Mouse (Mus musculus) bone marrow, adult 2 months (tissue): Measurements from ENCODE around the gene Ttc33. TPM values are rescaled to one million over a fixed set of nuclear protein-coding genes. Genes with fewer than 3 reads are reported as not detected.

Experiments used
- H3K27ac ChIP-seq: fragments of 200-500 bp; 2 replicates; pipeline ENCODE4 v1.5.1; 2012; ENCODE audit warnings: low read depth, mild to moderate bottlenecking, control low read depth, inconsistent platforms, low read length; ENCODE audit not compliant: control insufficient read depth, poor library complexity, insufficient read depth
- H3K4me1 ChIP-seq: fragments of 200-500 bp; 2 replicates; pipeline ENCODE4 v1.6.1; 2011; ENCODE audit warnings: low read length; ENCODE audit not compliant: control insufficient read depth, insufficient read depth
- H3K4me3 ChIP-seq: fragments of 200-500 bp; replicated peaks from 2 replicates; pipeline ENCODE3; 2011; ENCODE audit warnings: mild to moderate bottlenecking, low read depth, low read length, control low read depth; ENCODE audit not compliant: control insufficient read depth
- CTCF ChIP-seq: fragments of 200-500 bp; IDR thresholded peaks from 2 replicates; pipeline ENCODE4 v1.5.1; 2011; ENCODE audit warnings: low read length, control low read depth; ENCODE audit not compliant: control insufficient read depth, insufficient read depth
- POLR2A ChIP-seq: fragments of 200-500 bp; IDR thresholded peaks from 2 replicates; pipeline ENCODE4 v1.6.1; 2011; ENCODE audit warnings: low read depth, mild to moderate bottlenecking, control low read depth, low read length, borderline replicate concordance; ENCODE audit not compliant: control insufficient read depth
- WGBS: fragments of 180-500 bp; shearing (Covaris S2); methylation state at CpG from one replicate; pipeline ENCODE4 v1.1.7; 2018; 5-methylcytosine and 5-hydroxymethylcytosine counted together
- polyA plus RNA-seq: library from polyadenylated mRNA; stranded (reverse); fragments of >200 nt; gene quantifications from 2 replicates; pipeline ENCODE4 v1.2.4, GENCODE M21; 2011; ENCODE audit warnings: low replicate concordance; ENCODE audit not compliant: missing spikeins, insufficient read depth, insufficient read length

Ttc33 gene
- polyA plus RNA-seq, 1 experiment, result 10.6 TPM

DNA sequence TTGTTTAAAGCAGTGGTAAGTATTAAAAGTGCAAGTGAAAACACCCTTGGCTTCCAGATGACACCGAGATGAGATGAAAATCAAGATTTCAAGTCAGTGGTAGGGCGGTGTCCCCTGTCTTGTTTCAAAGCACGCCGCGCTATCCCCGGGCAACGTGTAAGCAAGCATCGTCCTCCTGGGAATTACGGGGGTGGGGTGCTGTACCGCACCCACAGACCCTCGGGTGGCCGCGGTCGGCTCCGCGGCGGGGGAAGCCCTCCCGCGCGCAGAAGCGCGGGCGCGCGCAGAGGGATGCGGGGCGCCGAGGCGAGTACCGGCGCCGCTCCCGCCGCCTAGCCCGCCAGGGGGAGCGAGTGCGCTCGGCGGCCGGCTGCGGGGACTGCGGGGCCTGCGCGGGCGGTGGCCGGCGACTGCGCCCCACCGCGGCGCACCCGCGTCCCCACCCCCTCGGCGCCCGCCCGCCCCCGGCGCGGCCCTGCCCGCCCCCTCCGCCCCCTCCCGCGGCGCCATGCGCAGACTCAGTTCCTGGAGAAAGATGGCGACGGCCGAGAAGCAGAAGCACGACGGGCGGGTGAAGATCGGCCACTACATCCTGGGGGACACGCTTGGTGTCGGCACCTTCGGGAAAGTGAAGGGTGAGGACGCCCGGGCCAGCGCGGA is 41.8 kb upstream of the Ttc33 start, which contains the start of gene Prkaa1:
Gene Prkaa1 (plus strand): TSS at position 501 of the 660 bp plus-strand sequence.
- TF ChIP-seq POLR2A (peak; percentile 60; the same call in 1 of the 2 replicates), CTCF (peak; percentile 41; the same call in 1 of the 2 replicates)
- WGBS, result under 1% methylated on average over 69 of the region's 80 CpGs
- peak within 1 kb of the TSS; percentile 98 for H3K27ac ChIP-seq
- peaks cover 3% of the 10 kb centered on the region; the same call in 1 of the 2 replicates for H3K4me1 ChIP-seq
- peak within 1 kb of the TSS; percentile 94 for H3K4me3 ChIP-seq

DNA sequence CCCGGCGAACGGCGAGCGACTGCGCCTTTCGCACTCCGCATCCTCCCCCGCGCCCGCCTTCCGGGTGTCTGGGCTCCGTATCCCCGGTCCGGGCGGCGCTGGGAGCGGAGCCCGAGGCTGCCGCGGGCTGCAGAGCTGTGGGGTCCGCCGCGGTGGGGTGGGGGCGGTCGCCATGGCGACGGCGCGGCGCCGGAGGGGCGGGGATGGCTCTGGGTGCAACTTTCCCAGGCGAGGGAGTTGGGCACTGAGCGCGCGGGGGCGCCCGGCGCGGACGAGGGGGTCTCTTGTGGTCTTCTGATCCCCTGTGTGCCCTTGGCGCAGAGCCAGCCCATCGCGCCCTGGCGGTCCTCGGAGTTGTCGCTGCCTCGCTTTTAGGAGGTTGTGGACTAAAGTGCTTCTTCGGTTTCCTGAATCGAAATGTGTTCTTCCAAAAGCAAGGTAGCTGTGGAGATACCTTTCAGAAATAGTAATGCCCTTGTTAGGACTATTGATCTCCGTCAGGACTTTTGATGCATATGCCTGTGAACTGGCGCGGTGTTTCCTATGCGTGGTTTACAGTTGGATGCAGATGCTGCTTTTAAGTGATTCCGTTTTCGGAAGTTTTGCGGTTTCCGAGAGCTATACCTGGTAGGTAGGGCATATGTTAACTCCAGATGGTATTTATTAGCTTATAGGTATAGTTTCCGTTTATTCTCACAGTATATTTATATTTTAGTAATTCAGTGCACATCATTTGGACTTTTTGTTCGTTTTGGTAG is 41.1 kb upstream of the Ttc33 start:
- Histone ChIP-seq H3K27ac (peak overlapping the region; percentile 89), H3K4me3 (peak overlapping the region; percentile 94), H3K4me1 (peaks cover 3% of the 10 kb centered on the region; the same call in 1 of the 2 replicates)
- under 1% methylated on average over 61 of the region's 61 CpGs for WGBS
- no peak for TF ChIP-seq POLR2A
- TF ChIP-seq CTCF, result no peak

DNA sequence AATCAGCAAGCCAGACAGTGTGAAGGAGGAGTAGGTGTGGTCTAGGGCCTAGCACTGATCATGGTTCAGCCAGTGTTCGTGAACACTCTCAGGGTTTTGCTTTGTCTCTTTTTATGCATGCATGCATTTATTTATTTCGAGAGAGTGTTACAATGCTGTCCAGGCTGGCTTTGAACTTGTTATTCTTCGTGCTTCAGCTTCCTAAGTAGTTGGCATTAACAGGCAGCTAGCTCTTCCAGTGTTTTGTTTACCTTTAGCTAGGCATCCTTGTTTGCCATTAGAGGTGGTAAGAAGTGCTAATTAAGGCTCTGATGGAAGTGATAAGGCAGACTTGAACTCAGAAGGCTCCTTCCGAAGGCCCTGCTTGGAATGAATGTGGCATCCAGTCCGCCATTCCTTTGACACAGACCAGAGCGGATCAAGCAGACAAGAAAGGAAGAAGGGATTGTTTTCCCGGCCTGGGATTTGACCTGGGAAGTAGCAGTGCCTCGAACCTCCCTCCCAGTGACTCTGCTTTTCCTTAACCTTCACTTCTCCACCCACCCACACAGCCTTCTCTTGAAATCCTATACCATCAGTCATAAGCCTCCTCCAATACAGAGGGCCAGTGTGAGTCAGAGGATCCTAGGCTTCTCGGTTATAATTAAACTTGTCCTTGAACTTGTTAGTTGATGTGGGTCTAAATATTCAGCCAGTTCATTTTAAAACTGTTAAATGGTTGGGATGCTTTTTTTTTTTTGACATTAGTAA is 40.0 kb upstream of the Ttc33 start:
- H3K4me3 ChIP-seq, result peak overlapping the region; percentile 16
- no peak overlapping the region for H3K27ac ChIP-seq
- WGBS, result 78% methylated on average over 9 of the region's 9 CpGs
- H3K4me1 ChIP-seq, result peaks cover 3% of the 10 kb centered on the region; the same call in 1 of the 2 replicates
- TF ChIP-seq POLR2A (no peak), CTCF (no peak)

DNA sequence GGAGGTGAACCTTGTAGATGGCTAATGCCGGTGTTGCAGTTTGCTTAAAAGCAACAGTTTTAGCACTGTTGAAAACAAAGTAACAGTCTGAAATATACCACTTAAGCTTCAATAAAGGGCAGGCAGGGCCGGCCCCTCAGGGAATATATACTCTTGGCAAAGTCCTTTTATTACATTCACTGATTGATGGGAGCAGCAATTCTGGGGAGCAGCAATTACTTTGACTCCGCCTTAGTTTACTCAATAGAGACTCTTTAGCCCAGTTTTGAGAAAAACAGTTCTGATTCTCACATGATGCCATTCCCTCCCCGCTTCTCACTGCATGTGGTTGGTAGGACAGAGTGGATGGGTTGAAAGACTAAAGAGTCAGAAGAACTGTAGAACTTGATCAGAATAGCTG is 36.1 kb upstream of the Ttc33 start:
- 83% methylated on average over 4 of the region's 4 CpGs for WGBS
- TF ChIP-seq POLR2A, result no peak
- no peak for TF ChIP-seq CTCF
- Histone ChIP-seq H3K4me3 (no peak overlapping the region), H3K27ac (no peak overlapping the region), H3K4me1 (no peaks in the 10 kb centered on the region; the same call in 1 of the 2 replicates)

DNA sequence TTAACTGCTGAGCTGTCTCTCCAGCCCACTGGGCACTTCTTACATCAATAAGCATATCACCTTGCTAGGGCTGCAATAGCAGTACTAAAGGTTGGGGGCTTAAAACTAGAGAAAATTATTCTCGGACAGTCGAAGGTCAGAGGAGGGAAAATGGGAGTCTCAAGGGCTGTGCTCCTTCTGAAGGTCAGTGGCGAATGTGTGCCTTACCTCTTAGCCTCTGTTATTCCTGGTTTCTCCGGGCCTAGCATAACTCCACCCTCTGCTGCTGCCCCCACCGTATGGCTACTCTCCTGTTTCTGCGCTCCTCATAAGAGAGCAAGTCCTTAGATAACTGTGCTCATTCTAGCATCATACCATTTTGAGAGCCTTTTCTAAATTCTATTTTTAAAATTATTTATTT is 33.2 kb upstream of the Ttc33 start:
- Histone ChIP-seq H3K4me3 (no peak overlapping the region), H3K4me1 (no peaks in the 10 kb centered on the region; the same call in 1 of the 2 replicates), H3K27ac (no peak overlapping the region)
- TF ChIP-seq POLR2A (no peak), CTCF (no peak)
- WGBS, result 90% methylated on average over 6 of the region's 6 CpGs

DNA sequence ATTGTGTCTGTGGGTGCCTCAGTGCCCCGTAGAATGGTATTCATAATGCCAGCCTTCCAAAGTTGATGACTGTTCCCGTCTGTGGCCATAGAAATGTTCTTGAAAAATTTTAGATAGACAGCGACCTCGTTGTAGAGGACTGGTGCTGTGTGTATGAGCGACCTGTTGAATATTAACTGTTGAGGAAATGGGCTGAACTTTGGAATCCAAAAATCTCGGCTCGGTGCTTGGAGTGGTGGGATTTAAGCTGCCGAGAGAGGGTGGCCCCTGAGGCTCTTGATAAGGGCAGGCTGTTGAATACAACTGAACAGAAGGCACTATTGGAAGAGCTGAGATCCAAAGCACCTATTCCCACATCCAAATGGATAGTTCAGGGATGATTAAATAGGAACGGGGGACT is 30.7 kb upstream of the Ttc33 start:
- Histone ChIP-seq H3K27ac (no peak overlapping the region), H3K4me1 (no peaks in the 10 kb centered on the region; the same call in 1 of the 2 replicates), H3K4me3 (no peak overlapping the region)
- TF ChIP-seq POLR2A (no peak), CTCF (no peak)
- 92% methylated on average over 9 of the region's 9 CpGs for WGBS

DNA sequence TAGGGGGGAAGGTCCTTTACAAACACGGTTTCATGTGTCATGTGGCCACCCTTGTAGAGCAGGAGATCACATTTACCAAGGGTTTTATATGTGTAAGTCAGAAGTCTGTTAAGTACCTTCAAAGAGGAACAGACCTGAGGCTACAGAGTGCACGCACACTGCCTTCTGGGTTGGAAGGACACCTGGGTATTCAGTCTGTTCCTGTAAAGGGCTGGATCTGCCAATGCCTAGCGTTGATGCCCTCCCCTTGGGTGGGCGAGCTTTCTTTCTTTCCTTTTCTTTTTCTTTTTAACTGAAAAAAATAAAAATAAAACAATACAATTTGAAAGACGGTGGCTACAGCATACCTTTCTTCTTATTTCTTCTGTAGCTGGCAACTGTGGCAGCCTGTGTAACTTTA is 30.2 kb upstream of the Ttc33 start:
- Histone ChIP-seq H3K4me1 (no peaks in the 10 kb centered on the region; the same call in 1 of the 2 replicates), H3K27ac (no peak overlapping the region), H3K4me3 (no peak overlapping the region)
- 74% methylated on average over 5 of the region's 5 CpGs for WGBS
- no peak for TF ChIP-seq POLR2A
- no peak for TF ChIP-seq CTCF

DNA sequence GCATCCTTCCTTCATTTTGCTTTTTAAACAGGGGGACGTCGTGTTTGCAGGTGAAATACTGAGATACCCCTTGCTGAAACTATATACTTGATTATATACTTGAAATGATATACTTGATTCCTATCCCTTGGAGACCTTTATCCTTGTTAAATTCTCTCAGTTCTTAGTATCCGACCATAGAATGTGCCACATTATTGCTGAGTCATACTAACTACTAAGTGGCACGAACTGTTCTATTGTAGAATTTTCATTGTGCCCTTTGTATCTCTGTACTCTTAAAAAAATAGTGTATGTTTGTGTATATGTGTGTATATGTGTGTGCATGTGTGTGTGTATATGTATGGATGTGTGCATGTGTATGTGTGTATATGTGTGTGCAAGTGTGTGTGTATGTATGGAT is 29.0 kb upstream of the Ttc33 start:
- 63% methylated on average over 4 of the region's 4 CpGs for WGBS

More for the DNA sequence above, 29.0 kb upstream of the Ttc33 start:
- TF ChIP-seq POLR2A, result no peak
- no peak for TF ChIP-seq CTCF
- Histone ChIP-seq H3K4me3 (no peak overlapping the region), H3K27ac (no peak overlapping the region), H3K4me1 (no peaks in the 10 kb centered on the region; the same call in 1 of the 2 replicates)
